Mouse (Mus musculus) bone marrow macrophage, adult 2 months (primary cell): Measurements from ENCODE around the gene Cd40.

ENCODE experiments used
- CTCF ChIP-seq: IDR thresholded peaks from 2 replicates; pipeline ENCODE4 v1.5.1; 2012; ENCODE audit warnings: low read depth, mild to moderate bottlenecking, low read length, moderate library complexity
- POLR2A ChIP-seq: IDR thresholded peaks from 2 replicates; pipeline ENCODE4 v1.6.1; 2012; ENCODE audit warnings: mild to moderate bottlenecking, low read depth, low read length, borderline replicate concordance

- TF ChIP-seq POLR2A (no peak), CTCF (no peak)
Measured at GRCm38 (mm10) chr2:165043090-165043636, 12.3 kb upstream of the Cd40 start.
